Mouse (Mus musculus): ENCODE measurements at regions not wholly inside any gene's neighbourhood (a gene's known extent, or its start where the extent isn't known, plus 50 kb on each side); places are given as distances from the start of the nearest gene placed in this dataset.
"Not testable (repeated sequence)": the region's sequence is repeated elsewhere in the genome, so short reads cannot be mapped to it uniquely, and the experiment has no call there.

GRCm38 (mm10) chr13:68167826-68168225 is 304.7 kb downstream of the BC048507 start:
- DNase-seq (ENCODE audit: low spot score): peak; percentile 36

GRCm38 (mm10) chr13:68173456-68173855 is 310.3 kb downstream of the BC048507 start:
- DNase-seq (ENCODE audit: low spot score): not testable (repeated sequence)
